Mouse (Mus musculus) neural tube, embryonic 14.5 days (tissue): ENCODE measurements around the gene Cst12. TPM values are rescaled to one million over a fixed set of nuclear protein-coding genes. Genes with fewer than 3 reads are reported as not detected.

ENCODE experiments used
- polyA plus RNA-seq: library from polyadenylated mRNA; unstranded; fragments of >200 nt; fragmentation: Nextera tagmentation; extraction: Ambion mirVana; gene quantifications from 2 replicates; pipeline ENCODE4 v1.2.1, GENCODE M21; 2014

The Cst12 gene
- polyA plus RNA-seq, 1 experiment from 2014 or later, result not detected

Other genes starting within 250 kb of the Cst12 start
- gene Nxt1, start 116.8 kb upstream of the Cst12 start, polyA plus RNA-seq, result 41.1 and 43.3 TPM in 2 replicates
- 16.7 and 17.1 TPM in 2 replicates for gene Gzf1, start 108.3 kb upstream of the Cst12 start, polyA plus RNA-seq
- gene Napb, start 56.9 kb upstream of the Cst12 start, polyA plus RNA-seq, result 99.4 and 105 TPM in 2 replicates
- not detected in 2 replicates for gene Cstl1, start 39.0 kb upstream of the Cst12 start, polyA plus RNA-seq
- not detected in 2 replicates for gene Cst11, start 17.9 kb upstream of the Cst12 start, polyA plus RNA-seq
- not detected in 2 replicates for gene 8030411F24Rik, start 7.4 kb upstream of the Cst12 start, polyA plus RNA-seq
- not detected in 2 replicates for gene Cst8, start 9.4 kb downstream of the Cst12 start, polyA plus RNA-seq
- not detected in 2 replicates for gene Cst13, start 30.7 kb downstream of the Cst12 start, polyA plus RNA-seq
- not detected in 2 replicates for gene Cst9, start 45.8 kb downstream of the Cst12 start, polyA plus RNA-seq
- gene 9230104L09Rik, start 75.7 kb downstream of the Cst12 start, polyA plus RNA-seq, result not detected in 2 replicates
- gene Cst3, start 86.3 kb downstream of the Cst12 start, polyA plus RNA-seq, result 555 and 595 TPM in 2 replicates
- not detected in 2 replicates for gene Gm1330, start 213.9 kb downstream of the Cst12 start, polyA plus RNA-seq
- gene Gm10750, start 227.9 kb downstream of the Cst12 start, polyA plus RNA-seq, result not detected in 2 replicates